Mouse (Mus musculus): ENCODE results near the gene Utrn.

DNA sequence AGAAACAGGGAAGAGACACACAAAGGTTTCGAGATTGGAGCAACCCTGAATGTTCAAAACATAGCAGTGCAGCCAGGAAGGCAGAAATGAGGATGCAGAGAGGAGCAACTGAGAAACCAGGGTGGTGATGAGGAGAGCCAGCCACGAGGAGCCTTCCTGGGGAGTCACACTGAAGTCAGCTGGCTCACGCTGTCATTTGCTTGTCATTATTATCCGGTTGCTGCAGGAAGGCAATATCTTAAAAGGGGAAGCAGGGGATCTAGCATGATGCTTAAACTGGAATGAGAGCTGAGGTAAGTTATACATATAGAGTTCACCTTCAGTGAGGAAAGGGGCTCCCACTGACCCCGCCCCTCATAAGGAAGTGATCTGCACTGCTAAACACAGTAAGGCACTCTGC, 368.7 kb downstream of the Utrn start:
- TF ChIP-seq CTCF (IDR thresholded peaks at IDR 0.05) (no peak), EP300 (IDR thresholded peaks at IDR 0.05) (no peak)

Measured in lung, postnatal 0 days (tissue).